Mouse (Mus musculus): ENCODE measurements around the gene Rbm47.

The Rbm47 gene

DNA sequence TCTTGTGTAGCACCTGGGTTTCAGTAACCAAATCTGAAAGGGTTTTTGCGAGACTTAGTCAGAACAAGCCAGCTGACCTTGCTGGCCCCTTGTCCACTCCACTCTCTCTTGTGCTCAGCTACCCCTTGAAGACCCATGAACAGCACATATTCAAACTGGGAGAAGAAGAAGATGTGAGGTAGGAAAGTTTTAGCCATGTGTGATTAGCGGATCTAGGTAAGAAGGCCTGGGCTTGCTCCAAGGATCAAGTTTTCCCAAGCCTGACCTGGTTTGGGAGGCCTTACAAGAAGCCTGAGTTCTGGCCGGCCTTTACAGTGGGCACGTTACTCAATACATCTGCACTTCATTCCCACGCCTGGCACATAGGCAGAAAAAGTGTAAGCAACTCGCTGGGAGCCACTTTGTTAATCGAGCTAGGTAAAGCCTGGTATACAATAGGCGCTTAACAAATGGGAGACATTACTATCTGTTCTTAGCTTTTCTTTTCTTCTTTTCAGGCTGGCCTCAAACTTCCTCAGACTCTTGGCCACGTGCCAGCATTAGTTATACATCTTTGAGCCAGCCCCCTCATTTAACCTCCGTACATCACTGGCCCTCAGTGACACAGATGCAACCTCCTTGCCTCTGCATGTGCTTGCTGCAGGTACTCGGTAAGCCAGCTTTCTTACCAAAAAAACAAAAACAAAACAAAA lies 37.6 kb downstream of the Rbm47 start:
- in situ Hi-C loops (cut with MboI; ENCODE audit: unreplicated experiment in 2 of 2): loop anchor here in 1 of 2 experiments (25.0 kb wide), 1 partner anchor 298 kb away; no protein-coding TSS in a partner anchor

DNA sequence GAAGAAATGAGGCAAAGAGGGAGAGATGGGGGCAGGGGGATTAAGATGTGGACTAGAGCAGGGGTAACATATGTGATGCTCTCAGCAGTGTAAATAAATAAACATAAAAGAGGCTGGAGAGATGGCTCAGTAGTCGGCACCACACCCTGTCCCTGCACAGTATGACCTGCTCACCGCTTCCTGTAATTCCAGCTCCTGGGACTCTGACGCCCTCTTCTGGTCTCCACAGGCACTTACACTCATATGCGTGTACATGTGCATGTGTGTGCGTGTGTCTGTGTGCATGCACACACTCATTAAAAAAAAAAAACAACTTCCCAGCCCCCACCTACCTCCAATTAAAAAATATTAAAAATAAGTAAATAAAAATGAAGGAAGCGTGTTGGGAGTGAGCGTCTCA lies 38.3 kb downstream of the Rbm47 start:
- in situ Hi-C loops (cut with MboI; ENCODE audit: unreplicated experiment in 2 of 2): loop anchor here in 1 of 2 experiments (25.0 kb wide), 1 partner anchor 297 kb away; no protein-coding TSS in a partner anchor

GRCm38 (mm10) chr5:66128948-66129347 lies 44.0 kb downstream of the Rbm47 start:
- in situ Hi-C loops (cut with MboI; ENCODE audit: unreplicated experiment in 2 of 2): loop anchor here in 1 of 2 experiments (25.0 kb wide), 1 partner anchor 292 kb away; no protein-coding TSS in a partner anchor

- in situ Hi-C loops (cut with MboI; ENCODE audit: unreplicated experiment in 2 of 2): loop anchor here in 1 of 2 experiments (25.0 kb wide), 1 partner anchor 288 kb away; no protein-coding TSS in a partner anchor
These were observed 47.5 kb downstream of the Rbm47 start for GRCm38 (mm10) chr5:66125418-66125817.

DNA sequence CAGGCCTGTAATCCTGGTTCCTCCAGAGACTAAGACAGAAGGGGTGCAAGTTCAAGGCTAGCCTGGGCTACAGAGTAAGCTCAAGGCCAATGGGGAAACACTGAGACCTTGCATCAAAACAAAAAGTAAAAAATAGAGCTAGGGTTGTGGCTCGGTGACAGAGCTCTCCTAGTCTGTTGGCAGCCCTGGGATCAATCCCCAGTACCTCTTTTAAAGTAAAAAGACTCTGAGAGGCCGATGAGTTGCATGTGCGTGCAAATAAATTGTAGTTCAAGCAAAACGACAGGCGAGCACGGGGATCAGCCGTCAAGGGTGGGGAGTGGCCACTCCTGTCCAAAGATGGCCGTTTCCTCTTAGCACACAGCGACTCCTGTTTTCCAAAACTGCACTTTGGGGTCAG lies 48.0 kb downstream of the Rbm47 start:
- in situ Hi-C loops (cut with MboI; ENCODE audit: unreplicated experiment in 2 of 2): loop anchor here in 1 of 2 experiments (25.0 kb wide), 1 partner anchor 288 kb away; no protein-coding TSS in a partner anchor

DNA sequence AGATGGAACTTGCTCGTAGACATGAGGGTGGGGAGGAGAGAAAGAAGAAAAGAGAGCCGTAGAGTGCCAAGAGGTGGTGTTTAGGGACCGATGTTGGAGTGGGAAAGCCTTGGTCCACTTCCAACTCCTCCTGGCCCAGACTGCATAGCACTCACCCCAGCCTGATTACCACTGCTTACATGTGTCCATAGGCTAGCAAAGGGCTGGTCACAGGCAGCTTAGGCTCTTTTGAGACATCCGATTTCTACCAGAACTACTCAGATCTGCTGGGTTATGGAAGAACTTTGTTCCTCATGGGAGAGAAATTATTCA lies 48.9 kb downstream of the Rbm47 start:
- in situ Hi-C loops (cut with MboI; ENCODE audit: unreplicated experiment in 2 of 2): no loop called here

DNA sequence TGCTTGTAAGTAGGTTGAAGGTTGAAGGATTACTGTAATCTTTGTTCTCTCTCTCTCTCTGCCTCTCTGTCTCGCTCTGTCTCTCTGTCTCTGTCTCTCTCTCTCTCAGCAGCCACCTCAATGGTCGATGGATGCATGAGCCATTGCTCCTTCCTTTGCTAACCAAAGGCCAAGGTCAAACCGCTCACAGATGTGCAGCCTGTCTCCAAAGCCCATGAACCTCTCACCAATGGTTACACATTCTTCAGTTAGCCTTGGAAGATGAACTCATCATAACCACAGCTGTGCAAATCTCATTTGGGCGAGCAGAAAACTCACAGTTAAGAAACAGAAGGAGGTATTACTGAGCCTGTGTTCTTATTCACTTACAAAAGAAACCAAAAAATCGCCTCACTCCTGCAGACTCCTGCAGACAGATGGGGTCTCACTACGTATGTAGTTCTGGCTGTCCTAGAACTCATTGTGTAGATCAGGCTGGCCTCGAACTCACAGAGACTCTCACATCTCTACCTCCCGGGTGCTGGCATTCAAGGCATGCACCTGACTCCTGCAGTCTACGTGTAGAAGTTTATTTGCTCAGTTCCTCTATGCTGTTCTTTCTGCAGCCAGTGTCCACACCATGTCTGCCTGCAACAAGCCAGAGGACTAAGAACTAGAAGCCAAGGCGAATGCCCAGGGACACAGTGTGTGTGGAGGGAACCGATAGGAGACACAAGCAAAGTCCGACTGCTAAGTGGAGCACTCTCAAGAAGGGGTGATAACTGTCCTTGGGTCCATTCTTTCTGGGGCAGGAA lies 49.4 kb downstream of the Rbm47 start:
- in situ Hi-C loops (cut with MboI; ENCODE audit: unreplicated experiment in 2 of 2): no loop called here

GRCm38 (mm10) chr5:66121255-66121654 lies 51.7 kb downstream of the Rbm47 start:
- in situ Hi-C loops (cut with MboI; ENCODE audit: unreplicated experiment in 2 of 2): no loop called here

GRCm38 (mm10) chr5:66114751-66115150 lies 58.2 kb downstream of the Rbm47 start:
- in situ Hi-C loops (cut with MboI; ENCODE audit: unreplicated experiment in 2 of 2): no loop called here

DNA sequence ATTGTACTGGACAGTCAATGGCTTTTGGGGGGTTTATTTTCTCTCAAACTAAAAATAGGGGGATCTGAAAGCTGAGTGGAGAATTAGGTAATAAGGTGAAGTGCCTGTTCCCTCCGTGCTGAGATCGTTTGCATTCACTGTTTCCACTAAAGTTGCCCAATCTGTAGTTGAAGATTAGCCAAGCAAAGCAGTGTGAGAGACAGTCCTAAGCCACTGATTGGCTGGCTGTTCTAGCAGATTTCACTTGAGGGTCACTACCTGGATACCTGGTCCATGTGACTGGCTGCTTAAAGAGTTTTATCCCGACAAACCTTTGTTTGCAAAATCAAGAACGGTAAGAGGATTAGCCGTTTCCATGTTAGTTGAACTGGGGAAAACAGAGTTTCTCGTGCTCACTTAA lies 58.7 kb downstream of the Rbm47 start:
- in situ Hi-C loops (cut with MboI; ENCODE audit: unreplicated experiment in 2 of 2): no loop called here

- in situ Hi-C loops (cut with MboI; ENCODE audit: unreplicated experiment in 2 of 2): no loop called here
These were observed 60.9 kb downstream of the Rbm47 start for GRCm38 (mm10) chr5:66112059-66112458.

- in situ Hi-C loops (cut with MboI; ENCODE audit: unreplicated experiment in 2 of 2): no loop called here
These were observed 66.5 kb downstream of the Rbm47 start for GRCm38 (mm10) chr5:66106372-66106771.

DNA sequence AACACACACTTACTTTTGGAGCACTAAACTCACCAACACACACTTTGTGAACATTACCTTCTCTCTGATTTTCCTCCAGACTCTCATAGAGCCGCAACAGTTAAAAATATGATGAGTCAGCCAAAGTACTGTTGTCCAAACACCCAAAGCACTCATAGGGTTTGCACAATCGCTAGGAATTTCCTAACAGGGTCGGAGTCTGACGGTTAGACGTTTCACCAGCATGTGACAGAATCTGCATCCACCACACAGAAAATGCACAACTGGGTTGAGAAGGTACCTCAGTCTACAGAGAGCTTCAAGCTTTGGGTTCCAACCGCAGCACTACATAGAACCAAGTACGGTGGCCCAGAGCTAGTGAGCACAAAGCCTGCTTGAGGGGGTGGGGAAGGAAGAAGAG lies 67.0 kb downstream of the Rbm47 start:
- in situ Hi-C loops (cut with MboI; ENCODE audit: unreplicated experiment in 2 of 2): no loop called here

DNA sequence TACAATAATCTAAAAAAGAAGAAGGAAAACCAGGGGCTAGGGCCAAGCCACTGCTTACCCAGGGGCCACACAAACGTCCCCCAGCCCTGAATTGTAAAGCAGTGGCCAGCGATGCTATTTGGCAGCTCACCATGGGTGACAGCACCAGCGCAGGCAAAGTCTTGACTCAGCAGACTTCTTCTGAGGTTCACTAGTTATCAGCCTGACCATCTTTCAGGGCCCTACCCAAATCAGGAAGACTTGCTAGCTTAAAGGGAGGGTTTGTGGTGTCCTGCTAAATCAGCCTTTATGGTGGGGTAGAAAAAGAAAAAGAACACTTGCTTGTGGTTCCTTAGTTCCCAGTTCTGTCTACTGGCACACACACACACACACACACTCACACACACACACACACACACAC lies 67.6 kb downstream of the Rbm47 start:
- in situ Hi-C loops (cut with MboI; ENCODE audit: unreplicated experiment in 2 of 2): no loop called here

GRCm38 (mm10) chr5:66103386-66103785 lies 69.5 kb downstream of the Rbm47 start:
- in situ Hi-C loops (cut with MboI; ENCODE audit: unreplicated experiment in 2 of 2): no loop called here

DNA sequence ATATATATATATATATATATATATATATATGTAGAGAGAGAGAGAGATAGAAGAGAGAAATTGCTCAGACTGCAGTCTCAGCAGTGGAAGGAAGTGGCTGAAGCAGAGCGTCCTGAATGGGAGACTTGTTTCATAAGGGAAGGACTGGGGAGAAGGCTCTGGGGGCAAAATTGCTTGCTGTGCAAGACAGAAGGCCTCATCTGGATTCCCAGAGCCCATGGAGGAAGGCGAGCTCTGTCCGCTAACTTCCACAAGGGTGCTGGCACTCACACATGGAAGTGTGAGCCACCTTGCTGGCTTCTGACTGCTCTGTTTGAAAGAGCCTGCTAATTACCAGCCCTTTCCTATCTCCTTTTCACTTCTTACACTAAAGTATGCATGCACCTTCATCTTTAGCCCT lies 70.1 kb downstream of the Rbm47 start:
- in situ Hi-C loops (cut with MboI; ENCODE audit: unreplicated experiment in 2 of 2): no loop called here

GRCm38 (mm10) chr5:66101577-66101976 lies 71.3 kb downstream of the Rbm47 start:
- in situ Hi-C loops (cut with MboI; ENCODE audit: unreplicated experiment in 2 of 2): no loop called here

GRCm38 (mm10) chr5:66100322-66100721 lies 72.6 kb downstream of the Rbm47 start:
- in situ Hi-C loops (cut with MboI; ENCODE audit: unreplicated experiment in 2 of 2): no loop called here

DNA sequence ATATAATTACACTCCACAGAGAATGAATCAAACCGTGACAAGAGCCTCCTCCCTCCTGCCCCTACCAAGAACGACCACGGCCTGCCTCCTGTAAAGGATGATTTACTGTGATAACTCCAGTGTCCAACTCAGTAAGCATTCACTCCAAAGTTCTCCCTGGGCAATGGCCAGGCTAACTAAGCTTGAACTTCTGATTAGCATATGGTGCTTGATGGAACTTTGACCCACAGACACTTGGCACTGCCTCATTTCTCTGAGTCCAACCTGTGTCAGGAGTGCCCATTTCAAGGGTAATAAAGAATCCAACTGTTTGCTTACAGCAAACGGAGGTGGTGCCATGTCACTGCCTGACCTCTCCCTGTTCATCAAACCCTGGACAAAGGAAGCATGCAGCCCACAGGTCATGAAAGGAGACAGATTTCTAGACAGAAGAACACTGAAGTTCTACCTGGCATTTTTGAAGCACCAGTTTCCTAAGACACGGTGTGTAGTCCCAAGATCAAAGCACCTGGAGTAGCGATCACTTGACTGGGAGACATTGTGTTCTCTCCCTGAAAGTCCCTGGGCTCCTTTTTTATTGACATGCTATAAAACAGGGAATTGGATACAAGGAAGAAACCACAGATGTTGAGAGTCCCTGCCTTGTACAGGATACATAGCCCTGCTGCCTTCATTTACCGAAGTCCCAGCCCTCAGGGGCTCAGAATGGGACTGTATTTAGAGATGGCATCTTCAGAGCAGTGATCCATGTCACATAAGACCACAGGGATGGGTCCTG lies 74.6 kb downstream of the Rbm47 start:
- in situ Hi-C loops (cut with MboI; ENCODE audit: unreplicated experiment in 2 of 2): loop anchor here in 1 of 2 experiments (10.0 to 25.0 kb wide), 2 partner anchors 133 to 286 kb away; no protein-coding TSS in a partner anchor

GRCm38 (mm10) chr5:66096081-66096480 lies 76.8 kb downstream of the Rbm47 start:
- in situ Hi-C loops (cut with MboI; ENCODE audit: unreplicated experiment in 2 of 2): loop anchor here in 1 of 2 experiments (10.0 to 25.0 kb wide), 2 partner anchors 131 to 284 kb away; no protein-coding TSS in a partner anchor

DNA sequence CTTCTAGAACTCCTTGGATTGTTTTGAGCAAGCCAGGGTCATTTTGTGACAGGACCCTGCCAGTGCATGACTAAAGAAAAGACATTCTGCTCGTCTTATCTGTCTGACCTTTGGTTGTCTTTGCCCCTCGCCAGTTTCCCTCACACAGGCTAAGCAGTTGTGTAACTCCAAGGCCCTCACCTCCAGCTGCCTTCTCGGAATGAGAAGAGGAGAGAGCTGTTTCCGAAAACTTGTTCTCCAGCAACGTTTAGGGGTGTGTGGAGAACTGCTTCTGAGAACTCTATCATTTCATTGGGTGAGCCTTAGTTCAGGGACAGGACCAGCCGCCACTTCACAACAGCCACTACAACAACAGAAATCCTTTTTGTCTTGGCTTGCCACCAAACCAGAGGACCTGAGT lies 77.8 kb downstream of the Rbm47 start:
- in situ Hi-C loops (cut with MboI; ENCODE audit: unreplicated experiment in 2 of 2): loop anchor here in 1 of 2 experiments (10.0 to 25.0 kb wide), 2 partner anchors 130 to 283 kb away; no protein-coding TSS in a partner anchor

All from v-Abl transformed pro-B cells (cell line).